25 mouse cellular contexts compared by ENCODE assay signal in the genomic region with DNA sequence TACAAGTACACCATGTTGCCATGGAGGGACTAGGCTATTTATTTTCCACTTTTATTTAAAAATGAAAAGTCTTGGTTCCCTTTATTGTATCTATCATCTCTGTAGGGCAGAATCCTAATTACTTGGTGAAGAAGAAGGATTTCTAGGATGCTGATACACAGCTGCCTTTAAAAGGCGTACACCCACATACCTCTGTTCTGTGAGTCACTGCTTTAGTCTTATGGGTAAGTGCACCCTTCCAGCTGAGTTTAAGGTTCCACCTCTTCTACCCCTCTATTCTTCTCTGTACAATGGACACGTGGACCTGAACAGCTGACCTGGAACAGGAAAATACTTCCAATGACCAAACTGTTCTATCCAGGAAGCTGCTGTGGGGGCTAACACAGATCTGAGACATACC. TPM values are rescaled to one million over a fixed set of nuclear protein-coding genes. Genes with fewer than 3 reads are reported as not detected.
"Had no signal": no experiment of that assay in that cellular context is flagged by ENCODE, and none has a peak within 500 bp of the region (broad histone marks: within the 10 kb centered on the region; RNA-seq: fewer than 3 reads in every experiment).

No protein-coding gene starts in this region.

- H3K27ac ChIP-seq: lung, embryonic 15.5 days; macrophage; midbrain, embryonic 13.5 days; midbrain, embryonic 15.5 days; neural tube, embryonic 12.5 days had no signal

- DNase-seq: liver, postnatal 0 days; lung, adult 2 months; lung, postnatal 14 days; lung, postnatal 36 days; retina, postnatal 1 day; right cerebral cortex, adult 18-20 months; right cerebral cortex, postnatal 25 days; right cerebral cortex, postnatal 4 days; spleen, adult 18-20 months; thymus, adult 2 months; thymus, postnatal 25 days; thymus, postnatal 4 days had no signal

- H3K4me1 ChIP-seq: lung, embryonic 15.5 days; midbrain, embryonic 13.5 days; midbrain, embryonic 15.5 days; neural tube, embryonic 12.5 days had no signal

- ATAC-seq: liver, postnatal 0 days; lung, postnatal 0 days; midbrain, embryonic 13.5 days; midbrain, embryonic 15.5 days had no signal

- H3K4me3 ChIP-seq: lung, embryonic 15.5 days; megakaryocyte, embryonic 14.5 days; midbrain, embryonic 13.5 days; midbrain, embryonic 15.5 days; neural tube, embryonic 12.5 days had no signal

RNA-seq across cellular contexts. Expression of gene Nhlrc4, which starts 37.1 kb away (rescaled TPM):
- total RNA-seq: megakaryocyte progenitor cell, adult 5-6 weeks; monocyte, adult 5-6 weeks; neutrophil, adult 5-6 weeks had no signal
- polyA plus RNA-seq: macrophage; midbrain, embryonic 13.5 days; neural tube, embryonic 14.5 days; small intestine, adult 2 months; urinary bladder, adult 2 months had no signal
